Mouse (Mus musculus) limb, embryonic 14.5 days (tissue): ENCODE measurements around the gene Eps15. TPM values are rescaled to one million over a fixed set of nuclear protein-coding genes. Genes with fewer than 3 reads are reported as not detected.

Experiments
- ATAC-seq: fragments of 200-750 bp; cut with Nextera tagmentation; 2 replicates; pipeline ENCODE4 v1.8.0; 2017; ENCODE audit warnings: low read depth, moderate number of reproducible peaks, moderate TSS enrichment; ENCODE audit not compliant: low FRiP score
- DNase-seq: peaks from one replicate; pipeline ENCODE4 v3.0.0-alpha.2; 2015; ENCODE audit warnings: low spot score
- H3K27ac ChIP-seq: fragments of 300-500 bp; sonication (generic); replicated peaks from 2 replicates; pipeline ENCODE4 v1.5.1; 2014; ENCODE audit warnings: low read depth, mild to moderate bottlenecking, low read length, moderate library complexity, mixed read lengths
- H3K27me3 ChIP-seq: fragments of 300-500 bp; sonication (generic); 2 replicates; pipeline ENCODE4 v1.6.1; 2014; ENCODE audit warnings: low read length, mixed read lengths; ENCODE audit not compliant: control insufficient read depth, insufficient read depth
- H3K36me3 ChIP-seq: fragments of 300-500 bp; sonication (generic); 2 replicates; pipeline ENCODE4 v1.6.1; 2014; ENCODE audit warnings: mild to moderate bottlenecking, low read length, moderate library complexity, mixed read lengths; ENCODE audit not compliant: control insufficient read depth, insufficient read depth
- H3K4me1 ChIP-seq: fragments of 300-500 bp; sonication (generic); 2 replicates; pipeline ENCODE4 v1.6.1; 2014; ENCODE audit warnings: antibody characterized with exemption, low read length, mixed read lengths; ENCODE audit not compliant: control insufficient read depth, insufficient read depth
- H3K4me2 ChIP-seq: fragments of 300-500 bp; sonication (generic); replicated peaks from 2 replicates; pipeline ENCODE4 v1.6.1; 2014; ENCODE audit warnings: low read depth, mild to moderate bottlenecking, low read length, moderate library complexity; ENCODE audit not compliant: severe bottlenecking
- H3K4me3 ChIP-seq: fragments of 300-500 bp; sonication (generic); replicated peaks from 2 replicates; pipeline ENCODE4 v1.5.1; 2014; ENCODE audit warnings: low read length
- H3K9ac ChIP-seq: fragments of 300-500 bp; sonication (generic); 2 replicates; pipeline ENCODE4 v1.6.1; 2014; ENCODE audit warnings: mild to moderate bottlenecking, low read depth, low read length, moderate library complexity; ENCODE audit not compliant: severe bottlenecking
- H3K9me3 ChIP-seq: fragments of 300-500 bp; sonication (generic); 2 replicates; pipeline ENCODE4 v1.6.1; 2016; ENCODE audit warnings: low read length; ENCODE audit not compliant: control insufficient read depth
- POLR2A ChIP-seq: fragments of 200-500 bp; IDR thresholded peaks from 2 replicates; pipeline ENCODE4 v1.8.0; 2012; ENCODE audit warnings: inconsistent platforms, mild to moderate bottlenecking, moderate library complexity, borderline replicate concordance; ENCODE audit not compliant: insufficient read depth, insufficient read length; ENCODE audit errors: extremely low read depth
- WGBS: fragments of 180-500 bp; shearing (Covaris S2); extraction: QIAGEN DNeasy Blood & Tissue Kit; methylation state at CpG from one replicate; pipeline ENCODE4 v1.1.7; 2014; 5-methylcytosine and 5-hydroxymethylcytosine counted together
- polyA plus RNA-seq, 2 experiments: library from polyadenylated mRNA; depleted of rRNA in 1 of 2; stranded (reverse) in 1 of 2; unstranded in 1 of 2; fragments of >200 nt; fragmentation: Nextera tagmentation in 1 of 2; extraction: Ambion mirVana in 1 of 2; gene quantifications; 2 replicates each; pipeline versions ENCODE4 v1.2.1 to v1.2.3; 2012 to 2014

The Eps15 gene
- polyA plus RNA-seq, 2 experiments, result 27.0 to 36.3 TPM

DNA sequence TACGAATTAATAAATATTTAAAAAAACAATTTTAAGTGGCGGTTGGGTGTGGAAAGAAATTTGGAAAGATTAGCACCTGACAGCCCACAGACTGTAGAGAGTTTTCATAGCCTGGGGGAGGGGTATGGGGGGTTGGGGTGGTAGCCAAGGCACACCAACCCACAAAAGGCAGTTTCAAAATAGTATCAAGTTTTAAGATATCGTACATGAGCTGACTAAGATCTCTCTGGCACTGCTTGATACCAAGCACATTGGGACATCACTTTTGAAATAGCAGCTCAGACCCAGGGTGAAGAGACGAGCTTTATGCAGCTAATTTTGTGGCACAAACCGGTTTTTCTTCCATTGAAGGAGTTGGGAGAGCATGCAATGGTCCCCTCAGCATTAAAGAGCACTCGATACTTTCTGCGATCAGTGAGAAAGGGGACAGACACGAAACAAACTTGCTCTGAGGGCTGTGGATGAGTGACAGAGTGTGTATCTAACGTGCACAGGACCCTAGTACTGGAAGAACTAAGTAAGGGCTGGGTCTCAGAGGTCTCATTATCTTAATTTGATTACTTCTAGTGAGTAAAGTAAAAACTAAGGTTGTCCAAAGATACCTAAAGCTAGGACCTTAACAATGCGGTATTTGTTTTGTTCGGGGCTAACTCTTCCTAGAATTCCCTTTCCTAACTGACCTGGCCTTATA, 24.2 kb upstream of the Eps15 start:
- no peaks in the 10 kb centered on the region for H3K36me3 ChIP-seq
- H3K4me3 ChIP-seq, result no peak overlapping the region
- H3K4me2 ChIP-seq, result no peak overlapping the region
- no peak for DNase-seq
- no peak overlapping the region for H3K9ac ChIP-seq
- H3K27ac ChIP-seq, result no peak overlapping the region
- no peaks in the 10 kb centered on the region for H3K27me3 ChIP-seq
- WGBS, result 77% methylated on average over 11 of the region's 11 CpGs
- H3K4me1 ChIP-seq, result no peaks in the 10 kb centered on the region
- no peak for ATAC-seq
- no peak for TF ChIP-seq POLR2A
- H3K9me3 ChIP-seq, result no peaks in the 10 kb centered on the region

- Histone ChIP-seq H3K4me1 (no peaks in the 10 kb centered on the region), H3K4me2 (no peak overlapping the region), H3K36me3 (no peaks in the 10 kb centered on the region), H3K4me3 (no peak overlapping the region), H3K9me3 (no peaks in the 10 kb centered on the region), H3K27me3 (no peaks in the 10 kb centered on the region), H3K9ac (no peak overlapping the region), H3K27ac (no peak overlapping the region)
- DNase-seq (no peak), ATAC-seq (no peak)
- WGBS, result 86% methylated on average over 6 of the region's 6 CpGs
- no peak for TF ChIP-seq POLR2A
These were observed 23.3 kb upstream of the Eps15 start for GRCm38 (mm10) chr4:109256791-109257190.

- ATAC-seq, result no peak
- Histone ChIP-seq H3K4me2 (no peak overlapping the region), H3K9ac (no peak overlapping the region), H3K27me3 (no peaks in the 10 kb centered on the region), H3K36me3 (no peaks in the 10 kb centered on the region), H3K27ac (no peak overlapping the region), H3K4me1 (no peaks in the 10 kb centered on the region), H3K9me3 (no peaks in the 10 kb centered on the region), H3K4me3 (no peak overlapping the region)
- TF ChIP-seq POLR2A, result no peak
- DNase-seq, result no peak
These were observed 22.4 kb upstream of the Eps15 start for GRCm38 (mm10) chr4:109257639-109258038.

DNA sequence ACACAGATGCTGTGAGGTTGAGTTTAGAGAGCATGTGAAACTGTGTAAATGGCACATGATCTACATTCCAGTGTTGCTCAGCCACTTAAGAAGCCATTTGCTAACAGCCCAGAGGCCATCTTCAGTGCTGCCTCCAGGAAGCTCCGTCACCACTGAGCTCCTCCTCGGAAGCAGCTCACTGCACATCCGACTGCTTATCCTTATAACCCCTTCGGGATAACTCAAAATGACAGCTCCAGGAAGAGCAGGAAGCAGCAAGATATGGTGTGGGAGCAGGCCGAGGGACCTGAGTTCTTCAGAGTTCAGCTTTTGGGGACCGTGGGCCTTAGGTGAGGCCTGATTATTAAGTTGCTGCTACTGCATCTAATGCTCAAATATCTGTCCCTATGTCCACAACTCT, 18.0 kb upstream of the Eps15 start:
- 68% methylated on average over 6 of the region's 6 CpGs for WGBS
- Histone ChIP-seq H3K27me3 (no peaks in the 10 kb centered on the region), H3K9me3 (no peaks in the 10 kb centered on the region), H3K4me3 (no peak overlapping the region), H3K36me3 (no peaks in the 10 kb centered on the region), H3K4me2 (no peak overlapping the region), H3K9ac (no peak overlapping the region), H3K27ac (no peak overlapping the region), H3K4me1 (no peaks in the 10 kb centered on the region)
- no peak for DNase-seq
- no peak for ATAC-seq
- no peak for TF ChIP-seq POLR2A

GRCm38 (mm10) chr4:109266056-109266455, 14.0 kb upstream of the Eps15 start:
- Histone ChIP-seq H3K27ac (no peak overlapping the region), H3K27me3 (no peaks in the 10 kb centered on the region), H3K4me2 (no peak overlapping the region), H3K9me3 (no peaks in the 10 kb centered on the region), H3K9ac (no peak overlapping the region), H3K4me3 (no peak overlapping the region), H3K4me1 (no peaks in the 10 kb centered on the region), H3K36me3 (no peaks in the 10 kb centered on the region)
- 85% methylated on average over 3 of the region's 3 CpGs for WGBS
- no peak for DNase-seq
- TF ChIP-seq POLR2A, result no peak
- ATAC-seq, result no peak

- Histone ChIP-seq H3K9ac (no peak overlapping the region), H3K9me3 (no peaks in the 10 kb centered on the region), H3K36me3 (no peaks in the 10 kb centered on the region), H3K4me3 (no peak overlapping the region), H3K4me2 (no peak overlapping the region), H3K27ac (no peak overlapping the region), H3K4me1 (no peaks in the 10 kb centered on the region), H3K27me3 (no peaks in the 10 kb centered on the region)
- ATAC-seq (no peak), DNase-seq (no peak)
- no peak for TF ChIP-seq POLR2A
- WGBS, result 68% methylated on average over 2 of the region's 2 CpGs
These were observed 13.3 kb upstream of the Eps15 start for GRCm38 (mm10) chr4:109266744-109267143.
